Comparison of ENCODE assay signal across 9 mouse cellular contexts in the genomic region with DNA sequence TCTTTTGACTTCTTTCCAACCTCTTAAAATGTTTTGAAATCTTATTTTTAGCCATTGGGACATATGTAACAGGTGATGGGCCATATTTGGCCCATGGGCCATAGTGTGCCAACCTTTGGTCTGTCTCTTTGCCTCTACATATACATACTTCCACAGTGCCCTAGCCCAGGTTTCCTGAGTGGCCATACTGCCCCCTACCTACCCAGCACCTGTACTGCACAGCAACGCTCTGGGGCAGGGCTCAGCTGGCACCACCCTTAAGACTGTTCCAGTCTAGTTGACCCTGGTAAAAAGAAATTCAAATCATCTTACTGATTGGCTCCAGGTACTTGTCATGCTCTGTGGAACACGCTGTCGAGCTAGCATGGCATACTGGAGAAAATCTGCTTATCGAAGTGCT. TPM values are rescaled to one million over a fixed set of nuclear protein-coding genes. Genes with fewer than 3 reads are reported as not detected.
A peak's percentile ranks its signal among the peaks of the same experiment; 100 is the strongest.
DNase-seq lines count a peak whose midpoint lies in the region; ATAC-seq and TF ChIP-seq lines count a peak whose summit lies in the region.
"Had no signal": no experiment of that assay in that cellular context is flagged by ENCODE, and none has a peak within 500 bp of the region (broad histone marks: within the 10 kb centered on the region; RNA-seq: fewer than 3 reads in every experiment).

No protein-coding gene starts in this region.

- no peak overlapping the region for H3K9ac ChIP-seq in hindbrain, embryonic 12.5 days
- no peak overlapping the region for H3K9ac ChIP-seq in hindbrain, embryonic 14.5 days
- no peak overlapping the region for H3K9ac ChIP-seq in midbrain, embryonic 14.5 days (replicated peaks; ENCODE audit: low read length)

- ATAC-seq in hindbrain, embryonic 12.5 days (ENCODE audit: low FRiP score) = peak; percentile 35; the same call in 1 of the 2 replicates
- no peak for ATAC-seq in hindbrain, embryonic 14.5 days (ENCODE audit: low FRiP score)
- no peak for ATAC-seq in midbrain, embryonic 14.5 days (ENCODE audit: low FRiP score, low TSS enrichment)
- peak; percentile 51 for ATAC-seq in megakaryocyte progenitor cell, adult 5-6 weeks (replicated peaks; ENCODE audit: poor library complexity)

- no peak overlapping the region for H3K27ac ChIP-seq in hindbrain, embryonic 12.5 days
- H3K27ac ChIP-seq in hindbrain, embryonic 14.5 days = no peak overlapping the region
- no peak overlapping the region for H3K27ac ChIP-seq in midbrain, embryonic 14.5 days (replicated peaks; ENCODE audit: low read depth, low read length)
- H3K27ac ChIP-seq in midbrain, embryonic 10.5 days (replicated peaks) = no peak overlapping the region

- H3K4me1 ChIP-seq in hindbrain, embryonic 12.5 days = no peaks in the 10 kb centered on the region
- no peaks in the 10 kb centered on the region for H3K4me1 ChIP-seq in hindbrain, embryonic 14.5 days (replicated peaks; ENCODE audit: control insufficient read depth, insufficient read depth, low read length)
- H3K4me1 ChIP-seq in midbrain, embryonic 14.5 days (ENCODE audit: control insufficient read depth, insufficient read depth, low read length) = no peaks in the 10 kb centered on the region
- H3K4me1 ChIP-seq in midbrain, embryonic 10.5 days = no peaks in the 10 kb centered on the region

- H3K4me2 ChIP-seq in hindbrain, embryonic 12.5 days (replicated peaks) = no peak overlapping the region
- no peak overlapping the region for H3K4me2 ChIP-seq in hindbrain, embryonic 14.5 days (replicated peaks)
- H3K4me2 ChIP-seq in midbrain, embryonic 14.5 days (ENCODE audit: low read length) = no peak overlapping the region

- TF ChIP-seq POLR2A in brain, embryonic 14.5 days (IDR thresholded peaks at IDR 0.05; ENCODE audit: borderline replicate concordance, extremely low read depth, insufficient read depth, insufficient read length, poor library complexity, severe bottlenecking) = no peak

- H3K27me3 ChIP-seq in hindbrain, embryonic 12.5 days = peaks cover 27% of the 10 kb centered on the region
- H3K27me3 ChIP-seq in hindbrain, embryonic 14.5 days (ENCODE audit: control insufficient read depth, insufficient read depth, low read length) = peaks cover 10% of the 10 kb centered on the region; the same call in 1 of the 2 replicates
- H3K27me3 ChIP-seq in midbrain, embryonic 14.5 days (ENCODE audit: control insufficient read depth, insufficient read depth, low read length) = no peaks in the 10 kb centered on the region
- H3K27me3 ChIP-seq in midbrain, embryonic 10.5 days (ENCODE audit: low read depth, poor library complexity, severe bottlenecking) = peaks cover 99% of the 10 kb centered on the region

- no peaks in the 10 kb centered on the region for H3K9me3 ChIP-seq in hindbrain, embryonic 12.5 days (replicated peaks)
- no peaks in the 10 kb centered on the region for H3K9me3 ChIP-seq in hindbrain, embryonic 14.5 days (ENCODE audit: control insufficient read depth, low read length)
- H3K9me3 ChIP-seq in midbrain, embryonic 14.5 days (ENCODE audit: control insufficient read depth, low read length) = no peaks in the 10 kb centered on the region
- H3K9me3 ChIP-seq in midbrain, embryonic 10.5 days (replicated peaks) = no peaks in the 10 kb centered on the region

- 60% methylated on average over 4 of the region's 4 CpGs for WGBS in hindbrain, embryonic 12.5 days
- 59% methylated on average over 4 of the region's 4 CpGs for WGBS in hindbrain, embryonic 14.5 days
- 55% methylated on average over 4 of the region's 4 CpGs for WGBS in midbrain, embryonic 14.5 days
- 54% methylated on average over 4 of the region's 4 CpGs for WGBS in midbrain, embryonic 10.5 days

- TF ChIP-seq CTCF in brain, embryonic 14.5 days (IDR thresholded peaks at IDR 0.05; ENCODE audit: borderline replicate concordance, extremely low read depth, insufficient read depth, insufficient read length) = peak; percentile 28; the same call in 1 of the 2 replicates

- no peak for DNase-seq in hindbrain, embryonic 14.5 days (ENCODE audit: low spot score)
- DNase-seq in midbrain, embryonic 14.5 days = peak; percentile 24
- no peak for DNase-seq in midbrain, embryonic 10.5 days (ENCODE audit: low spot score)
- DNase-seq in brain, embryonic 14.5 days (ENCODE audit: low read depth) = peak; percentile 12
- no peak for DNase-seq in urinary bladder, postnatal 36 days (ENCODE audit: low spot score in 2 of 2)
- DNase-seq: heart, adult 18-20 months; thymus, adult 18-20 months had no signal

- H3K36me3 ChIP-seq in hindbrain, embryonic 12.5 days = no peaks in the 10 kb centered on the region
- no peaks in the 10 kb centered on the region for H3K36me3 ChIP-seq in hindbrain, embryonic 14.5 days (replicated peaks; ENCODE audit: control insufficient read depth, insufficient read depth)
- no peaks in the 10 kb centered on the region for H3K36me3 ChIP-seq in midbrain, embryonic 14.5 days (ENCODE audit: control insufficient read depth, insufficient read depth, low read length)
- no peaks in the 10 kb centered on the region for H3K36me3 ChIP-seq in midbrain, embryonic 10.5 days

- H3K4me3 ChIP-seq in hindbrain, embryonic 12.5 days = no peak overlapping the region
- H3K4me3 ChIP-seq in hindbrain, embryonic 14.5 days (replicated peaks; ENCODE audit: low read length) = no peak overlapping the region
- H3K4me3 ChIP-seq in midbrain, embryonic 14.5 days (replicated peaks; ENCODE audit: low read depth, low read length) = no peak overlapping the region
- no peak overlapping the region for H3K4me3 ChIP-seq in midbrain, embryonic 10.5 days

RNA-seq across cellular contexts. Expression of a gene that starts 53.5 kb away (rescaled TPM):
- polyA plus RNA-seq in hindbrain, embryonic 12.5 days (2016; fragmentation: Nextera tagmentation; extraction: Ambion mirVana) = 56.1 and 56.9 TPM in 2 replicates
- 89.4 and 98.9 TPM in 2 replicates for polyA plus RNA-seq in hindbrain, embryonic 14.5 days (2014; fragmentation: Nextera tagmentation; extraction: Ambion mirVana)
- 85.6 and 85.8 TPM in 2 replicates for polyA plus RNA-seq in midbrain, embryonic 14.5 days (2014; fragmentation: Nextera tagmentation; extraction: Ambion mirVana)
- 84.9 and 90.4 TPM in 2 replicates for polyA plus RNA-seq in midbrain, embryonic 10.5 days (2016; fragmentation: Nextera tagmentation; extraction: Ambion mirVana)
- polyA plus RNA-seq in brain, embryonic 14.5 days (2012; rRNA removed) = 33.1 and 41.8 TPM in 2 replicates
- 95.7 and 101 TPM in 2 replicates for total RNA-seq in megakaryocyte progenitor cell, adult 5-6 weeks (2015)
- total RNA-seq in megakaryocyte progenitor cell, adult 5-6 weeks (2017) = 76.2 and 93.0 TPM in 2 replicates

Comparison
In these comparisons a context has a peak if more than half of its experiments do, and no peak if none do; other contexts are left out.
1. ATAC-seq: peak in hindbrain, embryonic 12.5 days (single experiment) and megakaryocyte progenitor cell, adult 5-6 weeks (single experiment); none in hindbrain, embryonic 14.5 days (single experiment) and midbrain, embryonic 14.5 days (single experiment).
2. DNase-seq: peak in midbrain, embryonic 14.5 days (single experiment) and brain, embryonic 14.5 days (single experiment); none in hindbrain, embryonic 14.5 days (single experiment), midbrain, embryonic 10.5 days (single experiment) and urinary bladder, postnatal 36 days (0 of 2).